Mouse (Mus musculus): Measurements from ENCODE around the gene Kit. TPM values are rescaled to one million over a fixed set of nuclear protein-coding genes. Genes with fewer than 3 reads are reported as not detected.

Kit gene
- total RNA-seq, 2 experiments from 2014 or later = 120 to 178 TPM

DNA sequence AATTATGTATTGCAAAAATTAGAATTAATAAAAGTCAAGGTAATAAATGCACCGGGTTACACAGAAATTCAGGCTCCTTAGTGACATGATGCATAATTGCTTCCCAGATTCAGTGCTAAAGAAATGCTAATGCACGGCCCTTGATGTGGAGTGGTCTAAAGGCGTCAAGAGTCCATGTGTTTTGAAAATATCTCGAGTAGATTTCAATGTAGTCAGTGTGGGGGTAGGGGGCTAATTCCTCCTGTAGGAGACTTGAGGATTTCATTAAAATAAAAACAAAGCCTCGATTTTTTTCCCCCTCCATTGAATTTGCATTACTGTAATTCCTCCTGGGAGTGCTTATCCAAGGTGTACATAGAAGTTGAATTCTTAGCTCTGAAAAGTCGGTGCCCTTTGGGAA lies 52.0 kb downstream of the Kit start:
- no peak for ATAC-seq (replicated peaks; ENCODE audit: poor library complexity, severe bottlenecking)

GRCm38 (mm10) chr5:75632257-75632656 lies 57.5 kb downstream of the Kit start:
- no peak for ATAC-seq (replicated peaks; ENCODE audit: poor library complexity, severe bottlenecking)

DNA sequence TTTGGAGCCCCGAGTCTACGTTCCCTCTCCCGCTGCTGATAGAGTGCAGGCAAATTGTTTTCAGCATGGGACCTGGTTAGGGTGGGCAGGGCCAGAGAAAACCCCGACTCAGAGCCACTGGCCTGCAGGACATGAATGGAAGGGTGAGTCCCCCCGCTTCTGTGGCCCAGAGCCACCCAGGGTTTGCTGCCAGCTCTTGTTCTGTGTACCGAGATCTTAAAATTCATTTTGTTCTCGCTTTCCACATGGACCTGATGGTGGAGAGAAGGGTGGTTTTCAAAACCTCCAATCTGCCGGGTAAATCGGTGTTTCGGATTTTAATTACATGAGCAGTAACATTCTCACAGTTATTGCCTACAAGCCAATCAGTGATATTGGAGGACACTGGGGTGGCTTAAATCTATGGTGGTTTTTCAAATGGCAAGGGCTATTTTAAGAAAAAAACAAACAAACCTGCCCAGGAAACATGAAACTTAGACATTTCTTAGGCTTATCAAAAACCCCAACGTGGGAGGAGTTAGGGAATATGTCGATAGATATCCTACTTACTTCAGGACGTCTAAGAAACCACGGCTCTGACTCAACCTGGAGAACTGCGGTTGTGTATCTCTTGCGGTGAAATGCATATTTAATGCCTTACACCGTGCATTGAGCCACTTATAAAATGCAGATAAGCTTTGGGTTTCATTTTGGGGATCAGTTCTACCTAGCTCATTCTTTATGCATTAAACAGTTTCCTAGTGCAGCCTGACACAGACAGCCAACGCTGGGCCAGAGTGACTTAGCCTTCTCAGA lies 58.3 kb downstream of the Kit start:
- ATAC-seq (replicated peaks; ENCODE audit: poor library complexity, severe bottlenecking) = peak; percentile 52

DNA sequence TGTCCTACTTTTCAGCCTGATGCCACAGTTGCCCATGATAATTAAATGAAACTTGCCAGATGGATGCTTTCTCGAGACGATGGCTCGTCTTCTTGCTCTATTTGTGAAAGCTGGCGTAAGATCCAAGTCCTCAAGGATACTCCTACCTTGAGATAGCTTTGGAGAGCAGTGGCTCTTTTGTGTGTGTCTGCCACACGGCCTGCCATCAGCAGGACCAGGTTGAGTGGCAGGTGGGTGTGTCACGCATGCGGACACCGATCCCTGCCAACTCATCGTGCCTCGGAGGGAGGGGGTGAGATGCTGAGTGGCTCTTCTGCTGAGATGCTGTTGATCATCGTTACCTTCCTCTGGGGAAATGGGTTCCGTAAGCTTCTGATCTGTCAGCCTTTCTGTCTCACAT lies 60.7 kb downstream of the Kit start:
- ATAC-seq (replicated peaks; ENCODE audit: poor library complexity, severe bottlenecking) = no peak

DNA sequence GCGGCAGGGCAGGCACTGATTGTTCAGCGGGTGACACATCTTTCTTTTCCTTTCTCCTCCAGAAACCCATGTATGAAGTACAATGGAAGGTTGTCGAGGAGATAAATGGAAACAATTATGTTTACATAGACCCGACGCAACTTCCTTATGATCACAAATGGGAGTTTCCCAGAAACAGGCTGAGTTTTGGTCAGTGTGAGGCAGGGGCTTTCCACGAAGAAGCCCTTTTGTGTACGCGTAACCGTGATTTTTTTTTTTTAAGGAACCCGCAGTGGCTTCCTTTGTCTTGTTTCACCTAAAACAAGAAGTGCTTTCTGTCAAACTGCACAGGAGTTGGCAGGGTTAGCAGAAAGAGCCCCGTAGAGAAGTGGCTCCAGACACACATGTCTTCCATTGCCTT lies 65.9 kb downstream of the Kit start:
- peak; percentile 20; the same call in 1 of the 2 replicates for ATAC-seq (replicated peaks; ENCODE audit: poor library complexity, severe bottlenecking)

DNA sequence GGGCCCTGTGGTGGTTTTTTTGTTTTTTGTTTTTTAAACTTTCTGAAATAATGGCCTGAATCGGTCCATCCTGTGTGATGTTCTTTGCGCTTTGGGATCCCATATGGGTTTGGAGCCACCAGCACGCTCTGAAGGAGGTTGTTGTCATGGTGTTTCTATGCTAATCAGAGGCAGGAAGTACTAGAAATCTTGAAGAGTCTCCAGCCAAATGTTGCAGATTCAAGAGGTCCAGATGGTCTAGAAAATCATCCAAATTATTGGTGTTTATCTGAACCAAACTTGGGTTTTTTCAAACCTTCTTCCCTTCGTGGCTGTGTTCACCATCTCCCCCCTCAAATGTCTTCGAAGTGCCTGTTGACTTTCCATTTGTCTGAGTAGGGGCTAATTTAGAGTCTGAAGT lies 72.3 kb downstream of the Kit start:
- no peak for ATAC-seq (replicated peaks; ENCODE audit: poor library complexity, severe bottlenecking)

GRCm38 (mm10) chr5:75650566-75650965 lies 75.8 kb downstream of the Kit start:
- ATAC-seq (replicated peaks; ENCODE audit: poor library complexity, severe bottlenecking) = no peak

GRCm38 (mm10) chr5:75653431-75653830 lies 78.7 kb downstream of the Kit start:
- no peak for ATAC-seq (replicated peaks; ENCODE audit: poor library complexity, severe bottlenecking)

DNA sequence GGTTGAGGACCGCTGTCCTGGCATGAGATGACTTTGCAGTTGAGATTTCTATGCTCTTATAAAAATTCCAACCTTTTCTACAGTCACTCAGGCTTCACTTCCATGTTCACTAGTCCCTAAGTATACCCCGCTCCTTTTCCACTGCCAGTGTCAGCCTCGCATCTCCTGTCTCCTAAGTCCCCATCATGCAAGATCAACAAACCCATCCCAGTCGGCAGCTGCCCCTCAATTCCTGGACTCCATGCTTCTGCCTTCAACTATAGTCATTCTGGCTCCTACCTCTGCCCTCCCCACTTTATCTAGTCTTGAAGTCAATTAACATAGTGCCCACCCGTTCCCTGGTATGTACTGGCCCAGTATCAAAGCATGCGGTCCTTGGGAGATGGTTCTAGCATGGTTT lies 83.9 kb downstream of the Kit start:
- ATAC-seq (replicated peaks; ENCODE audit: poor library complexity, severe bottlenecking) = no peak

GRCm38 (mm10) chr5:75660342-75660741 lies 85.6 kb downstream of the Kit start:
- ATAC-seq (replicated peaks; ENCODE audit: poor library complexity, severe bottlenecking) = no peak

DNA sequence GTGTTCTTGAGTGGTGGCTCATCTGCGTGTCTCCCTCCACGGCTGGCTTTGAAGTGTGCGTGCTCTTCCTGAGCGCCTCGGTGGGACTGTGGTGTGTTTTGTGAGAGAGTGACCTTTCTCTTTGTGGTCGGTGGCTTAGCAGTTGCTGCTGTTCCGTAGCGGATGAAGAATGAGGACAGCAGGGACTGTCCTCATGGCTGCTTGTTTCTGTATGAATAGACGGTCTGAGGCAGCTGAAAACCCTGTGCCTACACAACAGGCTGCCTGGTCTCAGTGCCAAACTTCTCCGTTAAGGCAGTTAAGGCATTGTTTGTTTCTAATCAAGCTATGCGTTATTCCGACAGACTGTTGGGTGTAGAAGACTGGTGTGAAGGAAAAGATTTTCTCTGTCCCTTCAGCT lies 87.8 kb downstream of the Kit start:
- ATAC-seq (replicated peaks; ENCODE audit: poor library complexity, severe bottlenecking) = no peak

DNA sequence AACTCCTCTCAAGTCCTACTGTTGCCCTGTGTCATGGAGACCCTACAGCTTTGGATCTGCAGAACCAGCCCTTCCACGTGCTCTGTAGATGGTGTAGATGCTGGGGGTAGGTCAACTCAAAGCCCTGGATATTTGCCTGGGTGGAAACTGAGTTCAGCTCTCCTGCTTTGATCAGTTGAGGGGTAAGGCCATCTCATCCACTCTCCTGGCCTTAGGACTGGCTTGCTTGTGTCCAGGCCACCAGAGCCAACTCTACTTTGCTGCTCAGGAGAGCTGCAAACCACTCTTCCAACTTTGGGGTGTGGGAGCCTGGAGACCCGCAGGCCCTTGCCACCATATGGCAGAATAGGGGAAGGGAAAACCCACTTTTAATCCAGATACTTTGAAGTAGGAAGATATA lies 89.1 kb downstream of the Kit start:
- ATAC-seq (replicated peaks; ENCODE audit: poor library complexity, severe bottlenecking) = no peak

GRCm38 (mm10) chr5:75667083-75667482 lies 92.4 kb downstream of the Kit start:
- ATAC-seq (replicated peaks; ENCODE audit: poor library complexity, severe bottlenecking) = no peak

- ATAC-seq (replicated peaks; ENCODE audit: poor library complexity, severe bottlenecking) = peak; percentile 88
Observed at GRCm38 (mm10) chr5:75671136-75671788, 96.5 kb downstream of the Kit start.

- ATAC-seq (replicated peaks; ENCODE audit: poor library complexity, severe bottlenecking) = no peak
Observed at GRCm38 (mm10) chr5:75676024-75676423, 101.3 kb downstream of the Kit start.

DNA sequence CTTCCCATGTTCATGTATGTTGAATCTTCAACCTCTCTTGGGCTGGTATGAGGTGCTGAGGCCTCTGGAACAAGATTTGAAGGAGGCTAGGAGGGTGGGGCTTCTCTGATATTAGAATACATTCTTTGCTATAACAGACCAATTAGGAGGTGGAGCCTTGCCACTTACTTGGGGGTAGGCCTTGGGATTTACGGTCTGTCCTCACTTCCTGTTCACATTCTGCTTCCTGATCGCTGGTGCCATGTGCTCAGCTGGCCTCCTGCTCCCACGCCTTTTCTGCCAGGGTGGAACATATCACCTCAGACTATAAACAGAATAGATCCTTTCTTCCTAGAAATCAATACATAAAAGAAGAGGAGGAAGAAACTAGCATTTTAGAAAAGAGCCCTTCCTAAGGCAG lies 105.2 kb downstream of the Kit start:
- peak; percentile 56 for ATAC-seq (replicated peaks; ENCODE audit: poor library complexity, severe bottlenecking)

DNA sequence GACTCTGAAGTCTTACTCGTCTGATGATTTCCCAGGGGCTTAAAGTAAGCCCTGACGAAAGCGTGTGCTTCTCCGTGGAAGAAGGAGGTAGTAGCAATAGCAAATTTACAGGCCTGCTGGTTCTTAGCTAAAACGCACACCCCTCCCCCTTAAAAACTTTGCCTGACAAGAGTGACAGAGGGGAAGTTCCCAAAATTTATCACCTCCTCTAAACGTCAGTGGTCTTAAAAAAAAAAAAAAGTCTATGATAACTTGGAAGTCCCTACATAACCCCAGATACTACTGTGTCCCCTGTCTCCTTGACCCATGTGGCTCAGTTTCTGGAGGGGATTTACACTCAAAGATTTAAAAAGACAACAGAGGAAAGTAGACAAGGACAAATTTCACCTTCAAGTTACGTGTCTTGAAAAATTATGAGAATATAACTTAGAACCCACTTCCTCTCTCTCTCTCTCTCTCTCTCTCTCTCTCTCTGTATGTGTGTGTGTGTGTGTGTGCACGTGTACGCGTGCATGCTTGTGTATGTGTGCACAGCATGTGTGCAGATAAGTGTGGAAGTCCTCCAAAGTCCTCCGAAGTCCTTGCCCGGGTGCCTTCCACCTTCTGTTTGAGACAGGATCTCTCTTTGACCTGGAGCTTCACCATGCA lies 120.6 kb downstream of the Kit start:
- ATAC-seq (replicated peaks; ENCODE audit: poor library complexity, severe bottlenecking) = peak; percentile 63

GRCm38 (mm10) chr5:75696960-75697359 lies 122.2 kb downstream of the Kit start:
- ATAC-seq (replicated peaks; ENCODE audit: poor library complexity, severe bottlenecking) = no peak

GRCm38 (mm10) chr5:75698556-75698955 lies 123.8 kb downstream of the Kit start:
- ATAC-seq (replicated peaks; ENCODE audit: poor library complexity, severe bottlenecking) = no peak

DNA sequence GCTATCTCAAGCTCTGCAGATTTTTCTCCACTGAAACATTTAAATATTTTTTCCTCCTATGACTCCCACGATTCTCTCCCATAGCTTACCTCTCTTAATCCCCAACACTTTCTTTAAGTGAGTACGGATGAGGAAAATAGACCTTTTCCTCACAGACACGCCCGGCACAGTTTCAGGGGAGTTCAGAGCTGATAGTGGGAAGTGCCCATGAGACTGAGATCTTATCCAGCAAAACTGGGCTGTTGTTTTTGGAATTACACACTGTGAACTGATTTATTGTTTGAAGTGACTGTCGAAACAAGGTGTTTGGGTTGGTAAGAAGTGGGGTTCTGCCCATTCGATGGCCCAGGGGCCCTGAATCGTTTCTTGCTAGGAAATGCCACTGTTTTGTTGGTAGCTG lies 124.4 kb downstream of the Kit start:
- no peak for ATAC-seq (replicated peaks; ENCODE audit: poor library complexity, severe bottlenecking)

- no peak for ATAC-seq (replicated peaks; ENCODE audit: poor library complexity, severe bottlenecking)
Observed at GRCm38 (mm10) chr5:75699516-75699915, 124.8 kb downstream of the Kit start.

DNA sequence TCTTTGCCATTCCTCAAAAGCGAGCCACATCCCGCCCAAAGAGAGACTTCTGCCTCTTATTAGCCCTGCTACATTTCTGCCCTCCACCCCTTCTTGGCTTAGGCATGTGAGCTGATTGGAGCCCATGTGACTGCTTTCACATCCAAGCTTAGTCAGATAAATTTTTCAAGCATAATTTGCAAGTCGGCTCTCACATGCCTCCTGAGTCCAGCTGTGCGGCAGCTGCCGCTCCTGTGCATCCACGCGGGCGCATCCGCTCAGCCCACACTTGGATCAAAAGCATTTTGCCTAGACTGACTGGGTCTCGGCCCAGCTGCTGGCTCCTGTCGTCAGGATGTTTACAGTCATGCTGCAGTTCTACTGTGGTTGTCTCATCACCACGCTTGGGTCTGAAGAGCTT lies 126.9 kb downstream of the Kit start:
- ATAC-seq (replicated peaks; ENCODE audit: poor library complexity, severe bottlenecking) = no peak
